Mouse (Mus musculus): ENCODE measurements around the gene Rapgef1.

DNA sequence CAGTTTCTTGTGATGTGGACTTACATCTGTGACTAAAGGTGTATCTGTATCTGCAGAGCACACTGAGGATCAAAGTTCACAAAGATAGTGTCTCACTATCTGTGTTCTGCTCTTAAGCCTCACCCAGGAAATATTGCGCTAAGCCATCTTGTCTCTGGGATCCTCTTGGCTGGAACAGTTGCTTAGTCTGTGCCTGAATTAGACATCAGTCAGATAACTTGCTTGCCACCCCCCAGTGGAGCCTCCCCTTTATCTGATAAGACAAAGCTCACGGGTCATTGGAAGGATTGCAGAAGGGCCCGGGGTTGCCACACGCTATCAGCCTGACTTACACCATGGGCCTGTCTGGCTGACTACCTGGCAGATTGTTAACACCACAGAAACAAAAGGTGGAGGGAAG, 153.8 kb downstream of the Rapgef1 start:
- TF ChIP-seq POLR2A (IDR thresholded peaks at IDR 0.05; ENCODE audit: low read depth, low read length) (no peak), CTCF (IDR thresholded peaks at IDR 0.05; ENCODE audit: extremely low read depth, insufficient read depth, insufficient read length, insufficient replicate concordance) (no peak)

All from spleen, adult 2 months (tissue).